ENCODE assay signal across 14 mouse cellular contexts in genomic region chr11:63023461-63023860, GRCm38 (mm10). TPM values are rescaled to one million over a fixed set of nuclear protein-coding genes. Genes with fewer than 3 reads are reported as not detected.
DNase-seq lines count a peak whose midpoint lies in the region; ATAC-seq and TF ChIP-seq lines count a peak whose summit lies in the region.
"Had no signal": no experiment of that assay in that cellular context is flagged by ENCODE, and none has a peak within 500 bp of the region (broad histone marks: within the 10 kb centered on the region; RNA-seq: fewer than 3 reads in every experiment).

No protein-coding gene starts in this region.

- H3K4me2 ChIP-seq in heart, embryonic 11.5 days: no peak overlapping the region
- H3K4me2 ChIP-seq in forebrain, embryonic 16.5 days (ENCODE audit: low read length): no peak overlapping the region
- H3K4me2 ChIP-seq: hindbrain, embryonic 14.5 days had no signal

- no peaks in the 10 kb centered on the region for H3K79me2 ChIP-seq in heart, adult 2 months (replicated peaks; ENCODE audit: control insufficient read depth, insufficient read depth, low read length)

- no peak overlapping the region for H3K4me3 ChIP-seq in heart, embryonic 11.5 days (ENCODE audit: low read depth, low read length)
- no peak overlapping the region for H3K4me3 ChIP-seq in heart, adult 2 months
- no peak overlapping the region for H3K4me3 ChIP-seq in forebrain, embryonic 16.5 days (replicated peaks; ENCODE audit: low read length)

- no peaks in the 10 kb centered on the region for H3K27me3 ChIP-seq in heart, embryonic 11.5 days (ENCODE audit: control insufficient read depth, insufficient read depth, low read length)
- H3K27me3 ChIP-seq in heart, adult 2 months (ENCODE audit: control insufficient read depth, insufficient read depth, low read length): no peaks in the 10 kb centered on the region
- H3K27me3 ChIP-seq in forebrain, embryonic 16.5 days (replicated peaks; ENCODE audit: control insufficient read depth, insufficient read depth, low read length): no peaks in the 10 kb centered on the region

- no peak for ATAC-seq in heart, embryonic 11.5 days (replicated peaks; ENCODE audit: insufficient number of reproducible peaks, low FRiP score, low TSS enrichment)
- no peak for ATAC-seq in forebrain, embryonic 16.5 days

- H3K4me1 ChIP-seq in heart, embryonic 11.5 days (ENCODE audit: control insufficient read depth, insufficient read depth, low read length): peaks cover 10% of the 10 kb centered on the region
- H3K4me1 ChIP-seq in heart, adult 2 months (ENCODE audit: control insufficient read depth, insufficient read depth, low read length): peaks cover 2% of the 10 kb centered on the region
- peaks cover 7% of the 10 kb centered on the region for H3K4me1 ChIP-seq in forebrain, embryonic 16.5 days (replicated peaks; ENCODE audit: control insufficient read depth, insufficient read depth, low read length)

- intact Hi-C loops in heart, adult 2 months (cut with DNase I): no loop called here
- intact Hi-C loops in left cerebral cortex, postnatal 36 days (cut with DNase I): no loop called here

- no peak overlapping the region for H3K27ac ChIP-seq in heart, embryonic 11.5 days (ENCODE audit: low read depth, low read length)
- no peak overlapping the region for H3K27ac ChIP-seq in heart, adult 2 months
- no peak overlapping the region for H3K27ac ChIP-seq in forebrain, embryonic 16.5 days (ENCODE audit: low read length)
- H3K27ac ChIP-seq: hindbrain, embryonic 14.5 days had no signal

- TF ChIP-seq POLR2A in heart, adult 2 months (IDR thresholded peaks at IDR 0.05; ENCODE audit: insufficient read depth, low read depth, low read length): no peak

- no peaks in the 10 kb centered on the region for H3K36me3 ChIP-seq in heart, embryonic 11.5 days (ENCODE audit: control insufficient read depth, insufficient read depth, low read length)
- no peaks in the 10 kb centered on the region for H3K36me3 ChIP-seq in heart, adult 2 months (ENCODE audit: control insufficient read depth, insufficient read depth, low read length)
- no peaks in the 10 kb centered on the region for H3K36me3 ChIP-seq in forebrain, embryonic 16.5 days (ENCODE audit: control insufficient read depth, insufficient read depth)

- H3K9ac ChIP-seq in heart, embryonic 11.5 days (ENCODE audit: low read depth, low read length): no peak overlapping the region
- H3K9ac ChIP-seq in heart, adult 2 months (ENCODE audit: low read depth, low read length): no peak overlapping the region
- H3K9ac ChIP-seq in forebrain, embryonic 16.5 days (replicated peaks; ENCODE audit: low read depth, low read length): no peak overlapping the region
- H3K9ac ChIP-seq: hindbrain, embryonic 14.5 days had no signal

- 60% methylated on average over 5 of the region's 5 CpGs for WGBS in heart, embryonic 11.5 days (ENCODE audit: insufficient replicate concordance)
- 52% methylated on average over 5 of the region's 5 CpGs for WGBS in heart, adult 2 months
- WGBS in forebrain, embryonic 16.5 days: 81% methylated on average over 5 of the region's 5 CpGs

- no peak for TF ChIP-seq EP300 in heart, adult 2 months (IDR thresholded peaks at IDR 0.05; ENCODE audit: insufficient read depth, low read depth, low read length)

- no peak for TF ChIP-seq CTCF in heart, adult 2 months (IDR thresholded peaks at IDR 0.05)

- peak; percentile 95 for DNase-seq in heart, adult 11 months
- peak; percentile 77 for DNase-seq in Muller cell, postnatal 12 days (ENCODE audit: inconsistent ontology term)
- DNase-seq in heart, adult 2 months: peak; percentile 54 to 59
- peak; percentile 60 for DNase-seq in lung, postnatal 14 days
- no peak for DNase-seq in right cerebral cortex, postnatal 36 days (ENCODE audit: low spot score in 2 of 2)
- no peak for DNase-seq in left cerebral cortex, postnatal 36 days (ENCODE audit: low spot score in 2 of 2)
- DNase-seq: cerebellum, postnatal 25 days; retina, postnatal 1 day; thymus, adult 18-20 months had no signal

- no peaks in the 10 kb centered on the region for H3K9me3 ChIP-seq in heart, embryonic 11.5 days (replicated peaks; ENCODE audit: control insufficient read depth, low read length)
- no peaks in the 10 kb centered on the region for H3K9me3 ChIP-seq in forebrain, embryonic 16.5 days (ENCODE audit: control insufficient read depth, low read length)

RNA-seq across cellular contexts. Expression of gene Tekt3, which starts 38.0 kb away (rescaled TPM):
- polyA plus RNA-seq in heart, embryonic 11.5 days (2014; fragmentation: Nextera tagmentation; extraction: Ambion mirVana): not detected in 2 replicates
- total RNA-seq in heart, adult 2 months (2021): not detected
- polyA plus RNA-seq in heart, adult 2 months (2012; rRNA removed): not detected in 2 replicates
- polyA plus RNA-seq in forebrain, embryonic 16.5 days (2015; fragmentation: Nextera tagmentation; extraction: Ambion mirVana): not detected in 2 replicates
- not detected for total RNA-seq in left cerebral cortex, postnatal 36 days (2021)
- total RNA-seq: liver, adult 2 months had no signal
- polyA plus RNA-seq: brain, embryonic 14.5 days; liver, adult 2 months had no signal

Comparison
In these comparisons a context has a peak if more than half of its experiments do, and no peak if none do; other contexts are left out.
1. DNase-seq: peak in heart, adult 11 months (single experiment), Muller cell, postnatal 12 days (single experiment), heart, adult 2 months (2 of 2) and lung, postnatal 14 days (single experiment); none in right cerebral cortex, postnatal 36 days (0 of 2) and left cerebral cortex, postnatal 36 days (0 of 2).